Mouse (Mus musculus) forebrain, embryonic 15.5 days (tissue): ENCODE measurements around the gene Rela. TPM values are rescaled to one million over a fixed set of nuclear protein-coding genes. Genes with fewer than 3 reads are reported as not detected.

Source experiments
- ATAC-seq: fragments of 200-750 bp; cut with Nextera tagmentation; replicated peaks from 2 replicates; pipeline ENCODE4 v1.8.0; 2017; ENCODE audit warnings: mild to moderate bottlenecking, moderate TSS enrichment, moderate library complexity
- H3K27ac ChIP-seq: fragments of 300-500 bp; sonication (generic); replicated peaks from 2 replicates; pipeline ENCODE4 v1.5.1; 2015; ENCODE audit warnings: mild to moderate bottlenecking, inconsistent platforms
- H3K27me3 ChIP-seq: fragments of 300-500 bp; sonication (generic); 2 replicates; pipeline ENCODE4 v1.6.1; 2015; ENCODE audit warnings: inconsistent platforms
- H3K36me3 ChIP-seq: fragments of 300-500 bp; sonication (generic); 2 replicates; pipeline ENCODE4 v1.6.1; 2015; ENCODE audit warnings: mild to moderate bottlenecking, inconsistent platforms
- H3K4me1 ChIP-seq: fragments of 300-500 bp; sonication (generic); 2 replicates; pipeline ENCODE4 v1.6.1; 2015; ENCODE audit warnings: inconsistent platforms
- H3K4me2 ChIP-seq: fragments of 300-500 bp; sonication (generic); replicated peaks from 2 replicates; pipeline ENCODE4 v1.6.1; 2015; ENCODE audit warnings: mild to moderate bottlenecking, inconsistent platforms
- H3K4me3 ChIP-seq: fragments of 300-500 bp; sonication (generic); 2 replicates; pipeline ENCODE4 v1.5.1; 2015; ENCODE audit warnings: mild to moderate bottlenecking, inconsistent platforms
- H3K9ac ChIP-seq: fragments of 300-500 bp; sonication (generic); replicated peaks from 2 replicates; pipeline ENCODE4 v1.6.1; 2015; ENCODE audit warnings: mild to moderate bottlenecking, inconsistent platforms
- H3K9me3 ChIP-seq: fragments of 300-500 bp; sonication (generic); 2 replicates; pipeline ENCODE4 v1.6.1; 2016; ENCODE audit warnings: inconsistent platforms
- WGBS: fragments of 180-500 bp; shearing (Covaris S2); methylation state at CpG from one replicate; pipeline ENCODE4 v1.1.7; 2015; ENCODE audit warnings: mixed read lengths; 5-methylcytosine and 5-hydroxymethylcytosine counted together
- polyA plus RNA-seq: library from polyadenylated mRNA; unstranded; fragments of >200 nt; fragmentation: Nextera tagmentation; extraction: Ambion mirVana; gene quantifications from 2 replicates; pipeline ENCODE4 v1.2.1, GENCODE M21; 2015

The Rela gene
- polyA plus RNA-seq, 1 experiment from 2014 or later: 34.7 TPM

DNA sequence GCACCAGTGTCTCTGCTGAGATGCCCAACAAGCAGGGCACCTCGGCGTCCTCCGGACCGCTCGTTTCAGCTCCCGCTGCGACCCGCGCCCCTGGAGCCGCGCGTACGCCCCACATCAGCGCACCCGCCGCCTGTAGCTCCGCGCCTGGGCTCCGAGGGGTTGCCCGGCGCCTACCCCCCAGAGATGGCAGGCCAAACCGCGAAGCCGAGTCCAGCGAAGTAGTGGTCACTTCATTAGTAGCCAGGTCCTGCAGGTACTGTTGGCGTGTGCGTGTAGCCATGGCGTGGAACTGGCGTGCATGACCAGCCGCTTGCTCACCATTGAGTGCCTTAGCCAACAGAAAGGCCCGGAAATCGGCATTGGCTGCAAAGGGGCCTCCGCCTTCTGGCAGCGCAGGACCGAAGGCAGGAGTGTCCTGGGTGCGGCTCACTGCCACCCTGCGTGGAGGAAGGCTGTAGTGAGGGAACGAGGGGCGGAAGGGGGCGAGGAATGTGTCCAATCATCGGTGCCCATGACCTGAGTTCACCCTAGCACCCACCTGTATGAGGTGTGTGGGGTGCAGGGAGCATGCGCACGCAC, 17.5 kb downstream of the Rela start:
- Histone ChIP-seq H3K9ac (peak overlapping the region; percentile 43), H3K36me3 (no peaks in the 10 kb centered on the region), H3K27me3 (peaks cover 29% of the 10 kb centered on the region), H3K9me3 (no peaks in the 10 kb centered on the region), H3K4me2 (peak overlapping the region; percentile 75), H3K27ac (no peak overlapping the region), H3K4me1 (peaks cover 15% of the 10 kb centered on the region), H3K4me3 (peak overlapping the region; percentile 42)
- ATAC-seq: peak; percentile 36; the same call in 1 of the 2 replicates
- 13% methylated on average over 43 of the region's 43 CpGs for WGBS

DNA sequence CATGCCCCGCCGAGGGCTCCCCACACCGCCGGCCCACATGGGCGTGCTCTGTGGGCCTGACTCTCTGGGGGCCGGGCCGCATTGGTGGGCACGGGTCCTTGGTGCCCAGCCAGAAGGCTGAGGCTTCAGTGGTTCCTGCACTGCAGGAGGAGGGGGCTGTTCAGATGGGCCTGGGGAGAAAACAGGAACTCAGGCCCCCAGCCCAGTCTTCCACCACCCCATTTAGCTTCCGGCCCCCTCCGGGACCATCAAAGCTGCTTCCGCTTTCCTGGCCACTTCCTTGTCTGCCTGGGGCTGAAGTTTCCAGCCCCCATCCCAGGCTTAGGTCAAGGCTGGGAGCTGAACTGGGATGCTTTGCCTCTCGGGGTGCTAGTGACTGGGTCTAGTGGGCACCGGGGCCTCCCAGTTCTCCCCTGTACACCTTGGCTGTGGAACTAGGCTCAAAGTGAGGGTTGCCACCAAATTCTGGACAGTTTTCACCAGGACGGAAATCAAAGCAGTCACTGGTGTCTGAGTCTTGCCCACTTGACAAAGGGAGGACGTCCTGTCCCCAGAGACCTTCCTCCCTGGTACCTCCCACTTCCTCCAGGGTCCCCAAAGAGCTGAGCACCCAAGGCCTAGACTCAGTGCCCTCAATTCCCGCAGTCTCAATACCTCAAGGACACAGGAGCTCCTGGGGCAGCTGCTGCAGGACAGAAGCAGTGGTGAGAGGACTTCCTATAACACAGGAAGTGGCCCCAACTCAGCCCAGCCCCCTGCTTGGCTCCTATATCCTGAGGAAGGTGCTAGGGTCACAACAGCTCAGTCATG, 23.9 kb downstream of the Rela start:
- ATAC-seq: no peak
- H3K4me3 ChIP-seq: no peak overlapping the region
- H3K36me3 ChIP-seq: peaks cover 17% of the 10 kb centered on the region
- no peak overlapping the region for H3K9ac ChIP-seq
- H3K27ac ChIP-seq: peak overlapping the region; percentile 37
- no peaks in the 10 kb centered on the region for H3K27me3 ChIP-seq
- 84% methylated on average over 16 of the region's 16 CpGs for WGBS
- H3K9me3 ChIP-seq: no peaks in the 10 kb centered on the region
- H3K4me2 ChIP-seq: no peak overlapping the region
- H3K4me1 ChIP-seq: peaks cover 16% of the 10 kb centered on the region

DNA sequence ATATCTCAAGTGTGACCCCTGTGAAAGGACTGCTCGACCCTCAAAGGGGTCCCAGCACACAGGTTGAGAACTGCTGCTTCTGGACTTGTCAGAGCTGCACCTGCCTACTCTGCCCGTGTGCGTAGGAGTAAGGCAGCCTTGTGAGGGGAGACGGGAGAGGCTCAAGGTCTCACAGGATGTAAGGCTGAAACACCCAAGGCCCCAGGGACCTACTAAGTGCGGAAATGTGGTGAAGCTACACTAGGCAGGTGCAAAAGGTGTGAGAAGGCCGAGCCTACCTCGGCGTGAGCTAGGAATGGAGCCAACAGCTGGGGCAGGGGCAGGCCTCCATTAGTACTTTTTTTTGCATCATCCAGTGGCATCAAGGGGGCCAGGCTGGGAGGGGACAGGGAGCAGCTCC, 25.0 kb downstream of the Rela start:
- 0 out of 2 replicates have a peak overlapping the region, but pooled peaks have one; percentile 39 for H3K27ac ChIP-seq
- H3K9ac ChIP-seq: no peak overlapping the region
- peaks cover 29% of the 10 kb centered on the region for H3K36me3 ChIP-seq
- peak overlapping the region; percentile 41 for H3K4me3 ChIP-seq
- H3K9me3 ChIP-seq: no peaks in the 10 kb centered on the region
- 83% methylated on average over 8 of the region's 8 CpGs for WGBS
- peak overlapping the region; percentile 55; the same call in 1 of the 2 replicates for H3K4me2 ChIP-seq
- no peak for ATAC-seq
- no peaks in the 10 kb centered on the region for H3K27me3 ChIP-seq
- peaks cover 16% of the 10 kb centered on the region for H3K4me1 ChIP-seq

DNA sequence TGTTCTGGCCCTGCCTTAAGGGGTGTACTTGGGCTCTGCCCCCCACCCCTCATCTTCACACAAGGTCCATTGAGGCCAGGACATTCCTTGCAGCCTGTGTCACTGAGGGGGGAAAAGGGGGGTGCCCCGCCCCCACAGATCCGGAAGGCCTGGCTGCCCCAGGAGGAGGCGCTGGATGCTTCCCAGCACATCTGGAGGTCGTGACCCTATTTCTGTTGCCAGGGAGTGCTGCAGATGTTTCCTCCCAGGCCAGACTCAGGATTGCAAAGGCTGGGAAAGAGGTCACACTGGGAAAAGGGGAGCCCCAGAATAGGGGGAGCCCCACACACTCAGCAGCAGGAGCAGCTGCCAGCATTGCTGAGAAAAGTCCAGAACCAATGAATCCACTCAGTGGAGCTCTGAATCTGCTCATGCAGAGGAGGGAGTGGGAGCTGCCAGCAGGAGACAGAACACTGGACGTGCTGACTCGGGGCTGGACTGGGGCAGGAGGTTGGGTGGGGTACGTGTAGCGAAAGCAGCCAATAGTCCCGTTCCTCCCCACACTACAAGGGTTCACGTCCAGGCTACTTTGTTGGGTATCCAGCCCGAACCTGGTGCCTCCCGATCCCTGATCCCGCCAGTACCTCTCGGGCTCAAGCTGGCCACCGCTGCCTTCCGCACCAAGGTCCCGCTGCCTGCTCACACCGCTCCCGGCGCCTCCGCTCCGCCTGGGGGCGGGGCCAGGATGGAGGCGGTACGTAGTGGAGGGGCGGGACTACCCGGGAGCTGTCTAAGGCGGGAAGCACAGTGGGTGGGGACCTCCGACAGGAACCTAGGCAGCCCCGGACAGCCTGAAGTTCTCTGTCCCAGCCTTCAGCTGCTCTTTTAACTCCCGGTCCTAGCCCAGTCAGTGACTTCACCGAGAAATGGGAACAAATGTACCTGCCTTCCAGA, 26.0 kb downstream of the Rela start, which contains the start of gene Sipa1:
TSS of gene Sipa1 (minus strand) at position 727 of the 933 bp plus-strand sequence.
- ATAC-seq: peak; percentile 80

DNA sequence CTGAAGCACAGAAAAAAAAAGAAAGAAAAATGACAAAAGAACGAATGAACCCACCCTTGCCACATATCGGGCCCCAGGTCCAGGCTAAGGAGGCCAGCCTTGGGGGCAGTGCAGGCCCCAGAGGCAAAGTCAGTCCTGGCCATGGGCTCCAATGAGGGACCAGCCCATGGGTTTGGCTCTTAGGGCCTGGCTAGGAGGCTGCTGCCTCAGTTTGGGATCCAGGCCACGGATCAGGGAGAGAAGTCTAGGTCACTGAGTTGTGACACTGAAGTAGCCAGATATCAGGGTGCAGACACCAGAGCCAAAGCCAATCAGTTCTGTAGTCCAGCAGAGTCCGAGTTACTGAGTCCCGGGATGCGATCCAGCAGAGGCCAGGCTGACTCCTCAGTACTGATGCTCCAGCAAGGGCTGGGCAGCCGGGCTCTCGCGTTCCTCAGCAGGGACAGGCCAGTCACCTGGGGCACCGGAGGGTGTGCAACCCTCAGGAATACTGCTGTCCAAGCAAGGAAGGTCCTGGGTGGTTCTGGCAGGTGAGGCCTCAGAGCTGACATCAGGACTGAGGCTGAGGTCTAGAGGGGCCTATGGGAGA, 27.5 kb downstream of the Rela start:
- WGBS: 95% methylated on average over 10 of the region's 10 CpGs
- Histone ChIP-seq H3K36me3 (peaks cover 35% of the 10 kb centered on the region), H3K4me3 (no peak overlapping the region), H3K9ac (no peak overlapping the region), H3K4me2 (no peak overlapping the region), H3K9me3 (no peaks in the 10 kb centered on the region), H3K27ac (no peak overlapping the region), H3K27me3 (no peaks in the 10 kb centered on the region), H3K4me1 (peaks cover 16% of the 10 kb centered on the region)
- ATAC-seq: no peak

More for the DNA sequence above, 26.0 kb downstream of the Rela start, which contains the start of gene Sipa1:
- H3K9ac ChIP-seq: peak within 1 kb of the TSS; percentile 37
- H3K27me3 ChIP-seq: no peaks in the 10 kb centered on the region
- H3K27ac ChIP-seq: peak within 1 kb of the TSS; percentile 39
- H3K4me1 ChIP-seq: peaks cover 16% of the 10 kb centered on the region
- H3K4me3 ChIP-seq: peak within 1 kb of the TSS; percentile 41
- no peaks in the 10 kb centered on the region for H3K9me3 ChIP-seq
- peak within 1 kb of the TSS; percentile 55 for H3K4me2 ChIP-seq
- 2% methylated on average over 32 of the region's 32 CpGs for WGBS
- peaks cover 30% of the 10 kb centered on the region for H3K36me3 ChIP-seq

DNA sequence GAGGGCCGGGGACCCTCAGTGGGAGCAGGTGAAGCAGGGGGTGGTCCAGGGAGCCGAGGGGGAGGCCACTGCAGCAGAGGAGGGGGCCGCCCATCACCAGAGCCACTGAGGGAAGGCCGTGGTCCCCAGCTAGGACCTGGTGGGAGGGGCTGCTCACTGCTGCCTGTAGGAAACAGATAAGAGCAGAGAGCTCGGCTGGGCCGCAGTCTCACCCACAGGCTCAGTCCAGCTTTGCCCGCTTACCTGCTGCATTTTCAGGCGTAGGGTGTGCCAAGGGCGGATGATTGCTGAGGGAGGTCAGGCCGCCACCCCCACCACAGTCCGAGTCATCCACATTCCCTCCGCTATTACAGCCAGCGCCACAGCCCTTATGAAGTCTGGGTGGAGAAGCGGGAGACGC, 28.2 kb downstream of the Rela start:
- WGBS: 90% methylated on average over 15 of the region's 15 CpGs

DNA sequence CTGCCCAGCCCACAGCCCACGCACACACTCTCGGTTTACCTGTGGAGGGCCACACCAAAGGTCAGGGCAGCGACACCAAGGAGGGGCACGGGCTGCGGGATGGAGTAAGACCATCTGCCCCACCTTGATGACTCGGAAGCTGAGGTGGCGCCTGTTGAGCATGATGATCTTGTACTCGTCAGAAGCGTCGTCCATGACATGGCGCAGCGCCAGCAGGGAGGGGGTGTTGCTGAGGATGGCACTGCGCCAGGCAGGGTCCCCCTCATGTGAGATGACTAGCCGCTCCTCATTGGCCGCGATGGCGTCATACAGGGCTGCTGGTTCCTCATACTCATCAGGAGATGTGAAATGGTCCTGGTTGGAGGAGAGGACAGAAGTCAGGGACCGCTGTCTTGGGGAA, 29.1 kb downstream of the Rela start:
- 84% methylated on average over 18 of the region's 18 CpGs for WGBS
- ATAC-seq: no peak
- peaks cover 46% of the 10 kb centered on the region for H3K36me3 ChIP-seq

More for the DNA sequence above, 28.2 kb downstream of the Rela start:
- no peak overlapping the region for H3K4me2 ChIP-seq
- H3K27me3 ChIP-seq: no peaks in the 10 kb centered on the region
- no peaks in the 10 kb centered on the region for H3K9me3 ChIP-seq
- H3K4me1 ChIP-seq: peaks cover 16% of the 10 kb centered on the region
- H3K27ac ChIP-seq: no peak overlapping the region
- no peak for ATAC-seq
- H3K9ac ChIP-seq: no peak overlapping the region
- peaks cover 40% of the 10 kb centered on the region for H3K36me3 ChIP-seq
- H3K4me3 ChIP-seq: no peak overlapping the region

DNA sequence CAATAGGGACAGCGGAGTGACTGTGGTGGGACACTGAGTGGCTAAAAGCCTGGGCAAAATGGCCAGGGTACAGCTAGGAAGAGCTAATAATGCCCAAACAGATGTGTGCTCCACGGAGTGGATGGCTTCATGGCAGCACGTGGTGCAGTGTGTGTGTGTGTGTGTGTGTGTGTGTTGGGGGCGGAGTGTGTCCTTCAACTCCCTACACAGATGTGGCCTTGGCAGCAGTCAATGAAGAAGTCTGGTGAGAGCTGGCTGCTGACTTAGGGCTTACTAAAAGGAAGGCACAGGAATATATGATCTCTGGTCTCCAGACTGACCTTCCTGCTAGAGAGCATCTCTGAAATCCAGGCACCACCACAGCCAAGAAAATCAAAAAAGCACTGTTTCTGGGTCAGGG, 31.1 kb downstream of the Rela start:
- no peak overlapping the region for H3K27ac ChIP-seq
- WGBS: 87% methylated on average over 4 of the region's 4 CpGs
- peaks cover 64% of the 10 kb centered on the region for H3K36me3 ChIP-seq

More for the DNA sequence above, 29.1 kb downstream of the Rela start:
- no peak overlapping the region for H3K4me2 ChIP-seq
- H3K9ac ChIP-seq: no peak overlapping the region
- no peak overlapping the region for H3K4me3 ChIP-seq
- H3K4me1 ChIP-seq: peaks cover 16% of the 10 kb centered on the region
- no peaks in the 10 kb centered on the region for H3K27me3 ChIP-seq
- H3K27ac ChIP-seq: no peak overlapping the region
- H3K9me3 ChIP-seq: no peaks in the 10 kb centered on the region

DNA sequence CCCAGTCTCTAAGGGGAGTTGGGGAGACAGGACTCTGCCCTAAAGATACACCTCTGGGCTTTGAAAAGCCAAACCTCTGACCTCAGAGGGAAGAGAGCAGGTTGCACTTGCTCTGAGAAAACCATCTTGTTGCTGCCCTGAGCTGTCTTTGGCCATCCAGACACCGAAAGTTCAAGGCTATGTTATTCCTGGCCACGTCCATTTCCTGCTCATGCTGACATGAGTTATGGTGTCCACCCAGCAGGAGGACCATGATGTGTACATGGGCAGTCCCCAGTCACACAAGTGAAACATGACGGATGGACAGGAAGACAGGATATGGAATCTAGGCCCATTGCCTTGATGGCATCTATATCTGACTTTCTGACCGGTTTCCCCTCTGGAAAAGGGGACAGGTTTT, 43.1 kb downstream of the Rela start:
- Histone ChIP-seq H3K4me3 (no peak overlapping the region), H3K27me3 (no peaks in the 10 kb centered on the region), H3K9ac (no peak overlapping the region), H3K27ac (no peak overlapping the region), H3K36me3 (peaks cover 88% of the 10 kb centered on the region), H3K4me1 (no peaks in the 10 kb centered on the region), H3K4me2 (no peak overlapping the region), H3K9me3 (no peaks in the 10 kb centered on the region)
- WGBS: 95% methylated on average over 4 of the region's 4 CpGs
- no peak for ATAC-seq

More for the DNA sequence above, 31.1 kb downstream of the Rela start:
- Histone ChIP-seq H3K9me3 (no peaks in the 10 kb centered on the region), H3K4me3 (no peak overlapping the region), H3K9ac (no peak overlapping the region), H3K4me1 (peaks cover 8% of the 10 kb centered on the region), H3K4me2 (no peak overlapping the region), H3K27me3 (no peaks in the 10 kb centered on the region)
- no peak for ATAC-seq

DNA sequence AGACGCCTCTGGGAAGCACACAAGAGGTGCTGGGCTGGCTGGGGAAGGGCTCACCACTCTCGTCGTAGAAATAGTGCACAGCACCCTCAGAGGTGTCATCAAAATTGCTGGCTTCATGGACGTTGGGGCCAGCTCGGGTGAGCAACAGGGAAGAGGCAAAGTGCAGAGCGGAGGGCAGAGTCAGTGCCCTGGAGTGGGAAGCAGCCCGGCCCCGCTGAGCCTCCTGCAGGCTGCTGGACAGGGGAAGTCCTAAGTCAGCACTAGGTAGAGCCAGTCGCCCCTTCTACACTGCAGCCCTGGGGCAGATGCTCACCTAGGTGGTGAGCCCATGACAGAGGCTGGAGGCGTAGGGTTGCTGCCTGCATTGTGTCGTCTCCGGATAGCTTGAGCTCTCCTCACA, 47.0 kb downstream of the Rela start:
- WGBS: 92% methylated on average over 12 of the region's 12 CpGs
- H3K4me3 ChIP-seq: no peak overlapping the region
- no peaks in the 10 kb centered on the region for H3K9me3 ChIP-seq
- H3K4me1 ChIP-seq: peaks cover 12% of the 10 kb centered on the region
- no peak for ATAC-seq
- peaks cover 66% of the 10 kb centered on the region for H3K36me3 ChIP-seq
- no peak overlapping the region for H3K9ac ChIP-seq
- no peaks in the 10 kb centered on the region for H3K27me3 ChIP-seq
- no peak overlapping the region for H3K27ac ChIP-seq
- no peak overlapping the region for H3K4me2 ChIP-seq

DNA sequence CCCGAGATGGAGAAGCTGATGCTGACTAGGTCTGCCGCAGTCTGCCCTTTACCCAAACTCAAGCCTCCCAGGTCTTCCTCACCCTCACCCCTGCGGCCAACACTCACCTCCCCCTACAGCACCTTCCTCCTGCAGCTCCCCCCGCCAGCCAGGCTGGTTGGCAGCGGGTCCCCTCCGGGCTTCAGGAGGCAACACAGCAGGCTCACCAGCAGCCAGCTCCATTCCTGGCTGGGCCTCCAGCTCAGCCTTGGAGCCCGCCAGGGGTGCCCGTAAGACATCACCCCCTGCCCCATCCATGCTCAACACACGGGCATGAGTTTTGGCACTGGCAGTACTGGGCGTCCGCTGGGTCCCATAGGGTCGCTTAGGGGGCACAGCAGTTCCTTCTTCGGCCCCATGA, 47.7 kb downstream of the Rela start:
- H3K9me3 ChIP-seq: no peaks in the 10 kb centered on the region
- no peak for ATAC-seq
- H3K27ac ChIP-seq: no peak overlapping the region
- no peaks in the 10 kb centered on the region for H3K27me3 ChIP-seq
- peaks cover 58% of the 10 kb centered on the region for H3K36me3 ChIP-seq
- 94% methylated on average over 13 of the region's 13 CpGs for WGBS
- peaks cover 19% of the 10 kb centered on the region for H3K4me1 ChIP-seq
- H3K4me3 ChIP-seq: no peak overlapping the region
- H3K4me2 ChIP-seq: no peak overlapping the region
- H3K9ac ChIP-seq: no peak overlapping the region
